Mouse (Mus musculus) T-helper 1 cell (primary cell): Measurements from ENCODE around the gene Hoxa13.

Source experiments
- in situ Hi-C: fragments of 300-600 bp; cut with MboI, MseI; formaldehyde crosslinking; loops from one replicate; pipeline ENCODE4 v1.15.1; 2025; ENCODE audit warnings: high pct_unique_total_duplicates

Gene Hoxa13

DNA sequence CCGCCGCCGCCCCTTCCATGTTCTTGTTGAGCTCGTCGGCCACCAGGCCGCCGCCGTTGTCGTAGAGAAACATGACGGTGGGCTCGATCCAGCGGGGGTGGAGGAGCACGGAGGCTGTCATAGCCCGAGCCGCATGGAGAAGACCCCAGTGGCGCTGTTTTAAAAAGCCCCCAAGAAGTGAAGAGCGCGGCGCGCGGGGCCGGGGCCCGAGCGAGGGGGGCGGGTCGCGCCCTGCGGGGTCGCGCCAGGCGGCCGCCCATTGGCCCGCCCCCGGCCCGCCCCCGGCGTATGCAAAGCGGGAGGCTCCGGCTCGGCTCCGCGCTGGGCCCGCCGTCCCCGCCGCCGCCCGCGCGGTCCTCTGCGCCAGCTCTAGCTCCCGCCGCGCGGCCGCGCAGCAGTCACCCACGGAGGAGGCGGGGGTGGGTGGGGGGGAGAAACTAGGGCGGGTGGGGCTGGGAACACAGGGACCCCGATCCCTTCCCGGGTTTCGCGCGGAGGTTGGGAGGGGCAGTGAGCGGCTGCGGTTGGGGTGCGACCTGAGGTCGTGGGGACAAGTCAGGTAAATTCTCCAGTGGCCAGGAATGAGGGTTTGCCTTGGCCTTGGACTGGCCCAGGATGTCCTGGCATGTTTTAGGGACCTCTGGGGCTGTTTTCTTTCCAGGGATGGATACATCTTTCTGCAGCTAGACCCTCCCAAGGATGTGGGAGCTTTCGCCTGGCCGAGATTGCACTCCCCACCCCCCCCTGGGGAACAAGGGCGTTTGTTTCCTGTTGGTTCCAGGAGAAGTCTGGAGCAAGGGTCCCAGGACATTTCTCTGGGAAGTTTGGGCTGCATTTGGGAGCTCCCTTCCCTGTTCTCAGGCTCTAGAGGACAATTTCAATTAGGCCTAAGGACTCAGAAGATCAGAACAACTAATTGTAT, at the start of gene Hoxa13:
TSS of gene Hoxa13 (minus strand) at position 227 of the 922 bp plus-strand sequence.
- in situ Hi-C loops, result loop anchor here (5.0 to 10.0 kb wide), 3 partner anchors 34 to 584 kb away; partner anchors contain the start of gene Evx1

DNA sequence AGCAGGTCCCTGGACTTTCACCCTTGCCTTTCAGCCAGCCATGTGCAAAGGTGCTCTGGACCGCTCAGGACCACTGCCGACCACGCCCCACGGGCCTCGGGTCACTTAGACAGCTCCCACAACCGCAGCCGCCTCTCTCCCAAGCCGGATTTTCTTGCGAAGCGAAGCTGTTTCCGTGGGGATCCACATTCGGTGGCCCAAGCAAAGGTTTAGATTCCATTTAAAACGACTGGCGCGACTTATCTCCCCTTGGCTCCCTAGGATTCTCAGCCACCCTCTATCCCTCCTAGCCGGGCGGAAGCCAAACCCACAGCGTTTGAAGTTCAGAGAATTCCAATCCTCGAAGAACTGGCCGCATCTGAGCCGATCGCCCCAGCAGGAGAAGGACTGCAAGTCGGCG, 49.7 kb upstream of the Hoxa13 start:
- in situ Hi-C loops, result loop anchor here (10.0 kb wide), 1 partner anchor 46 kb away; the partner anchor contains the start of gene Hoxa13

- in situ Hi-C loops, result loop anchor here (10.0 kb wide), 1 partner anchor 45 kb away; the partner anchor contains the start of gene Hoxa13
Observed at GRCm38 (mm10) chr6:52309766-52310165, 49.1 kb upstream of the Hoxa13 start.

GRCm38 (mm10) chr6:52305877-52306389, 45.3 kb upstream of the Hoxa13 start:
- in situ Hi-C loops, result no loop called here

GRCm38 (mm10) chr6:52303426-52303825, 42.7 kb upstream of the Hoxa13 start:
- in situ Hi-C loops, result no loop called here

DNA sequence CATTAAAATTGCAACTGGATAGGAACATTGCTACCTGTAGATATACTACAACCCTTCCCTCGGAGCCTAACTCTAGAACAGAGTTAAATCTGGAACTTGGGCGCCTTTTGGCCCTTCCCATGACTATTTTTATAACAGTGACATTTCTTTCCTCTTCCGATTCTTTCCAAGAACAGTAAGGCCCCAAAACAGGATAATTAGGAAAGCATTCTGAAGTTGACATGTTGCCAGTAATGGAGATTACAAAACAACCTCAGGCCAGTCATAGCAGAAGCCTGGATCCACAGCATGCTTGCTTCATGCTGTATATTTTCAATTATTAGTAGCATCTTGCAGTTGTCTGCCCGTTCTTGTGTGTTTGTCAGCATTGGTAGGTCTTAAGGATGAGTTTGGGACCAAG, 40.1 kb upstream of the Hoxa13 start:
- in situ Hi-C loops, result no loop called here

- in situ Hi-C loops, result no loop called here
Observed at GRCm38 (mm10) chr6:52298511-52298910, 37.8 kb upstream of the Hoxa13 start.

GRCm38 (mm10) chr6:52294616-52295015, 33.9 kb upstream of the Hoxa13 start:
- in situ Hi-C loops, result no loop called here

GRCm38 (mm10) chr6:52292328-52292727, 31.6 kb upstream of the Hoxa13 start:
- in situ Hi-C loops, result no loop called here

DNA sequence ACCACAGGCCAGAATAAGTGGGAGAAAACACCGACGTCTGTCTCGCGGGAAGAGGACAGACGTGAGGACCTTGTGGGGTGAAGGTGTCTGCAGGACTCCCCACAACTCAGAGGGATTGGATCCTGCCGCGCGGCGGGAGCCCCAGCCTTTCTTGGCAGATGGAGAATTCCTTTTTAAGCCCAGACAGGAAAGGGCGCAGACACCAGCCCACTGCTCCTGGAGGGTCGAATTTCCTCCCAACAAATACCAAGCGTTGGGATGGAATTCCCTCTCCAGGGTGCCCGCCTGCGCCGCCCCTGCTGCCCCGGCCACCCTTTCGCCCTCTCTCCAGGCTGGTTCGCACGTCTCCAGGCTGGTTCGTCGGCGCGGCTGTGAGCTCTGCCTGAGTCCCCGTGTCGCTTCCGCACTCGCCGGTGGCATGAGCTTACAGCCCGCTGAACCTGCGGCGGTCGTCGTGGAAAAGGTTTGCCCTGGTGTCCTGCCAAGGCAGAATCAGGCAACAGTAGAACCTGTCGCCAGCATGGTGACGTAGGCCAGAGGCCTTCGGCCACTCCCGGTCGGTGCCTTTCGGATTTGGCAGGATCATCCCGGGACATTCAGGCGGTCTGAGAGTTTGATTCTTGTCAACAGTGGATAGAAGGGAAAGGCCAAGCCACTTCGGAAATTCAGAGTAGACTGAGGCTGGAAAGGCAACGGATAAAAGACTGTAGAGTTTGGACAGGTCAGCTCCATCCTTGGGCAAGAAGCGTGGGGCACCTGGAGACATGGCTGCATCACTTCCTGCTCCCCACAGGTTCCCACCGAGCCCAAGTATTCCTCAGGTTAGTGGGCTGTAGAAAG, 30.6 kb upstream of the Hoxa13 start:
- in situ Hi-C loops, result no loop called here

DNA sequence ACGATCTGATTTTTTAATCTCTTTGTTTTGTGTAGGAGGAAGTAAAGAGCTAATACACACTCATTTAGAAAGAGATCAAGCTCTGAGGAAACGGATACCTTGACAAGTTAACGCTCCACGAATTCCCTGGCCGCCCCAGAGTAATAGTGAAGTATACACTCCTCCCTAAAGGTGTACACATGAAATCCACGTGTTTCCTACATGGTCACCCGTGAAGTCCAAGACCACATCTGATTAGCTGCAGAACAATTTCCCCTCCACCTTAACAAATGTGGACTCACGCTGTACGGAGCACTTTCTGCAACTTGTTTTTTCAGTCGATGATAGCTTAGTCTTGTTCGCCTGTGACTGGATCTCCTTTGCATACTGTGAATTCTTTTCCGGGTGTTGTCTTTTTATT, 29.5 kb upstream of the Hoxa13 start:
- in situ Hi-C loops, result no loop called here

DNA sequence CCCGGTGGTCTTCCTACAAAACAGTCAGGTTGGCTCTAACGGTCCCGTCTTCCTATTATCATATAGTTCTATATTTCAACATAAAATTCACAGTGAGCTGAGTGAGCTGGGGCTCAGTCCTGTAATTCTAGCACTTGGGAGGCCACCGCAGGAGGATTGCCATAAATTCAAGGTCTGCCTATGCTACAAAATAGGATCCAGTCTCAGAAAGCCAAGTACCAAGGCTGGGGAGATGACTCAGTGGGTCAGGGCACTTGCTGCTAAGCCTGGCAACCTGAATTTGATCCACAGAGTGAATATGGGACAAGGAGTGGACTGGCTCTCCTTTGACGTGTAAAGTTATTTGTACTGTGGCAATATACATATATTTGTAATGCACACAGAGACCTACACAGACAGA, 23.2 kb upstream of the Hoxa13 start:
- in situ Hi-C loops, result no loop called here

DNA sequence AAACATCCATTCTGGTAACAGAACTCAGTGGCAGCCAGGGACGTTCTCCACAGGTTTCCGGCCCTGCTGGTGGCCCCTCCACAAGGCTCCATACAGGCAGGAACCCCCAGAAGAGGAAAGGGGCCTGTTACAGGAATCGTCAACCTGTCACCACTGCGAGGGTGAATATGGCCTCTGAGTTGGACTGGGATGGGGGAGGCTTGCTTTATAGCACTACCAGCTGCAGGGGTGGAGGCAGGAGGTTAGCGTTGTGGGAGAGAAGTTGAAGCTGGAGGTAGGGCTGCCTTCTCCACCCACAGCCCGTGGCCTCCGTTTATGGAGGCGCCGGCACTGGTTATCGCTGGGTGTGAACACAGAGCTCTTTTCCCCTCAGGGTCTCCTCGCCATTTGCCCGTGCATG, 20.4 kb upstream of the Hoxa13 start:
- in situ Hi-C loops, result no loop called here

DNA sequence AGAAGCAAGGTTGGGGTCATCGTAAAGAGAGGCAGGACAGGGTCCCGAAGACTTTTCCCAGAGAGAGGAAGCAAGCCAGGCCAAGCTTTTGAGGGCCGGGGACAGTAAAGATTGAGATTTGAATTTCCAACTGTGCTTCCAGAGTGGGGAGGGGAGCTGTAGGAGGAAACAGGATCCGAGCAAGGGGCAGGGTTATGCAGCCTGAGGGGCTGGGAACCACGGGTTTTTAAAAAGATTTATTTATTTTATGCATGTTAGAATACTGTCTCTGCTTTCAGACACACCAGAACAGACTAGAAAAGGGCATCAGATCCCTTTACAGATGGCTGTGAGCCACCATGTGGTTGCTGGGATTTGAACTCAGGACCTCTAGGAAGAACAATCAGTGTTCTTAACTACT, 16.2 kb upstream of the Hoxa13 start:
- in situ Hi-C loops, result loop anchor here (5.0 kb wide), 1 partner anchor 650 kb away; no protein-coding TSS in a partner anchor

DNA sequence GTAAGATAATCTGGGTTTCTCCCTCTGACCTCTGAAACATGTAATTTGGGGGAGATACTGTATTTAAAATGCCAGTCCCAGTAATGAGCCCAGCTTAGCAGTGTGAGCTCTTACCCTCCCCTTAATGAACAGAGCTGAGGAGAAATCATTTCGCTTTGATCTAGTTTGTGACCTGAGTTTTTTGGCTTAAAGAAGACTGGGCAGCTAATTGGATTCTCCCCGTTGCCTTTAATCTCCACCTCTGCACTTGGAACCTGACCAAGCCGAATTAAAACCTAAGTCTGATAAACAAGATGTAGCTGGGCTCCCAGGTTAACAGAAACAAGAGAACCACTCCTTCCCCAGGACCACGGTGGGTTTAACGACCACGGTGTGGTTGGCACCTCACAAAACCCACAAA, 15.7 kb upstream of the Hoxa13 start:
- in situ Hi-C loops, result loop anchor here (5.0 kb wide), 1 partner anchor 651 kb away; no protein-coding TSS in a partner anchor

GRCm38 (mm10) chr6:52275563-52276280, 15.0 kb upstream of the Hoxa13 start:
- in situ Hi-C loops, result loop anchor here (5.0 kb wide), 1 partner anchor 652 kb away; no protein-coding TSS in a partner anchor

- in situ Hi-C loops, result no loop called here
Observed at GRCm38 (mm10) chr6:52274576-52274975, 13.9 kb upstream of the Hoxa13 start.

DNA sequence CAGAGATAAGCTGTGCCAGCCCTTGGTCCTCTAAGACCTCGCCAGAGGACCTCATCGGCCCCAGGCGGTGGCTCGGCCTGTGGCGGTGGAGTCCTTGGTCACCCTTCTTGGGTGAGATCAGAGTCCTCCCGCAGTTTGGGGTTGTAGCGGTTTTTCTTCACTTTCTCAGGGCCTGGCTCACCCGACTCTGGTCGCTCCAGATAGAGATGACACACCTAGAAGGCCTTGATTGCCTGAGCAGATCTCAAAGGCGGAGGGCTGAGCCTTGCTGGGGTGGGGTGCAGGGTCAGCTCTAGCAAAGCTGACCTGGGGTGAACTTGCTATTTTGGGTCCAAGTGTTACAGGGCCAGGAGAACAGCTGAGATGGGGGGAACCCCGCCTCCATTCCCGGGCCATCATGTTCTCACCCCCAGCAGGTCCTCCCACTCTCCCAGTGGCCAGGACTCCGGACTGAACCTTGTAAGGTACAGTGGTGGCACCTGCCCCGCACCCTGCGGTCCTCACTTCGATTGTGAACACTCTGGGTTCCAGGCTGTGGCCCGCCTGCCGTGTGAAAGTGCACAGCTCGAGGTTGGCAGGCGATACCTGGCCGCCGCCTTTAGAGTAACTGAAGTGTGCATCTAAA, 13.1 kb upstream of the Hoxa13 start:
- in situ Hi-C loops, result no loop called here

DNA sequence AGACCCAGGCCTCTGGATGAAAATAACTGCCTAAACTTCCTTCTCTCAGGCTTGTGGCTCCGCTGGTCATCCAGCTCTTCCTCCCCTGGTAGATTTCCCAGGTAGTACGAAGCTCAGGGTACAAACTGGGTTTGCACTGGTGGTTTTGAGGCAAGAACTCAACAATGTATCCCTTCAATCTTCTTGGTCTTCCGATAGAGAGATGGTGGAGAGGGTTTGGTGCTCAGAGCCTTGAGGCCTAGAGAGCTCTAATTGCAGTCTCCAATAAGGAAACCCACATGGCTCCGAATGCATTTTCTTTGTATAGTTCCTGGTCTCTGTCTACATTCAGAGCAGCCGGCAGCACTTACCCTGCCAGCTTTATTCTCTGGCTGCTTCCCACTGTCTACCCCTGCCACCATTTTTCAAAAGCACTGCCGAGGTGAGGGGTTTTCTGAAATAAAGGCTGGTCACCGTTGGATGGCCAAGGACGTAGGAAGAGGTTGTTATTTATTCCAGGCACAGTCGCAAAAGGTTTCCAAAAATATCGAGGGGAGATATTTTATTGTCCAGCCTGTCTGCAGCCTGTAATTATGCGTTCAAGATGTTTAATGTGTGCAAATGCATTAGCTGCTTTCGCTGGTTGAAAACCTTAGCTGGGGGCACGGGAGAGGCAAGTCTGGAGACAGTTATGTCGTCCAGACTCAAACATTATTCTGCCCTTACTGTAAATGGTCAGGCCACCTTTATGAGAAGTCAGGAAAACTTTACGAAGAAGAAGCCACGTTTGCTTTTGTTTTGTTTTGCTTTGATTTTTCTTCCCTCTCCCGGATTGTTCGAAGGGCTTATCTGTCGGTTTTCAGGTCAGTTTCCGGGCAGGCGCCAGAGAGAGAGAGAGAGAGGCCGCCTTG, 12.3 kb upstream of the Hoxa13 start:
- in situ Hi-C loops, result no loop called here
